Mouse (Mus musculus): ENCODE data around the gene Spag7. TPM values are rescaled to one million over a fixed set of nuclear protein-coding genes. Genes with fewer than 3 reads are reported as not detected.

Gene Spag7
- polyA plus RNA-seq, 1 experiment: 20.2 TPM

GRCm38 (mm10) chr11:70654198-70654922 lies 14.9 kb downstream of the Spag7 start, which contains the start of gene Pfn1:
Pfn1 (minus strand) TSS chr11:70654644.
- Histone ChIP-seq H3K4me1 (ENCODE audit: control insufficient read depth, insufficient read depth, insufficient read length) (peaks cover 34% of the 10 kb centered on the region; the same call in 1 of the 2 replicates), H3K4me3 (ENCODE audit: extremely low read depth, insufficient read depth, insufficient read length) (peak within 1 kb of the TSS; percentile 99)
- TF ChIP-seq POLR2A (IDR thresholded peaks at IDR 0.05; ENCODE audit: low read depth, low read length) (peak; percentile 98), CTCF (IDR thresholded peaks at IDR 0.05; ENCODE audit: extremely low read depth, insufficient read depth, insufficient read length, insufficient replicate concordance) (no peak)

DNA sequence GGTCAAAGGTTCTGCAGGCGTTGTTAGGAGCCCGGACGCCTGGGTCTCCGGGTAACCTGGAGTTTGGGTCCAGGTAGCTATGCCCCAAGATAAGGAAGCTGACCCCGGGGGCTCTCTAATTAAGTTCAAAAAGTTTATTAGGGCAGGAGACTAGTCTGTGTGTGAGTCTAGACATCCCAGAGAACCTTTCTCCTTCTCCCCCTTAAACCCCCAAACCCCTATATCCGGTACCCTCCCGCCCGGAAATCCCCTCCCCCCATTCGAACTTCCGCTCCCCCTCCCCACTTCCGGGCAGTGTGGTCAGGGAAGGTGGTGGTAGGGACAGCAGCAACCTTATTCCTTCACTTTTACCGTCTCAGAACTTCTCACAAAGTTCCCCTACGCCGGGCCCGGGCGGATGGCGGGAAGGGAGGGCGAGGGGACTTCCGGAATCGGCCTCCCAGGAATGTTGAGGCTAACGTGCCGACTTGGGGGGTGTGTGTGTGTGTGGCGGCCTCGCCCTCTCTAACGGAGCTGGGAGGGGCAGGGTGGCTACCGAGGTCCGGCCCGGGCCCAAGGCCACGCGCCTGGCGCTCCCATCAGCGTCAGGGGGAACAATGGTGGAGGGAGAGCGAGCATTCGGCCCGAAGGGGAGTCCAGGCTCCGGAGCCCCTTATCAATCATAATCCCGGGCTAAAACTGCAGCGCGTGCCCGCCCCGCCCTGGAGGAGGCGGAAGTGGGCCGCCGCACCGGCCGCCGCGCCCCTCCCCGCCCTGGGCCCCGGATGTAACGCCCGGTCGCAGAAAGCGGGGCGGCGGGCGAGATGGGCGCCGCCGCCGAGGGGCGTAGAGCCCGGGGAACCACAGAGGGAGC lies 15.6 kb downstream of the Spag7 start:
- H3K27me3 ChIP-seq (ENCODE audit: control insufficient read depth, insufficient read depth, low read length): no peaks in the 10 kb centered on the region
- peaks cover 37% of the 10 kb centered on the region; the same call in 1 of the 2 replicates for H3K4me1 ChIP-seq (ENCODE audit: control insufficient read depth, insufficient read depth, insufficient read length)
- TF ChIP-seq CTCF (IDR thresholded peaks at IDR 0.05; ENCODE audit: extremely low read depth, insufficient read depth, insufficient read length, insufficient replicate concordance) (0 out of 2 replicates have a peak, but pooled peaks have one; percentile 1), POLR2A (IDR thresholded peaks at IDR 0.05; ENCODE audit: low read depth, low read length) (peak; percentile 80)
- H3K4me3 ChIP-seq (ENCODE audit: extremely low read depth, insufficient read depth, insufficient read length): peak overlapping the region; percentile 99
- peaks cover 44% of the 10 kb centered on the region for H3K36me3 ChIP-seq (ENCODE audit: control insufficient read depth, insufficient read depth, low read length)
- under 1% methylated on average over 39 of the region's 63 CpGs for WGBS
- peak overlapping the region; percentile 100 for H3K27ac ChIP-seq (ENCODE audit: insufficient read depth, low read length)
- DNase-seq (ENCODE audit: low read depth in 1 of 2, low spot score in 2 of 2): peak; percentile 46 to 80

More at GRCm38 (mm10) chr11:70654198-70654922, 14.9 kb downstream of the Spag7 start, which contains the start of gene Pfn1:
- Histone ChIP-seq H3K36me3 (ENCODE audit: control insufficient read depth, insufficient read depth, low read length) (peaks cover 39% of the 10 kb centered on the region), H3K27me3 (ENCODE audit: control insufficient read depth, insufficient read depth, low read length) (no peaks in the 10 kb centered on the region), H3K27ac (ENCODE audit: insufficient read depth, low read length) (peak within 1 kb of the TSS; percentile 100)
- under 1% methylated on average over 48 of the region's 61 CpGs for WGBS
- DNase-seq (ENCODE audit: low read depth in 1 of 2, low spot score in 2 of 2): peak; percentile 78 to 81

GRCm38 (mm10) chr11:70652884-70653344 lies 16.3 kb downstream of the Spag7 start:
- TF ChIP-seq POLR2A (IDR thresholded peaks at IDR 0.05; ENCODE audit: low read depth, low read length) (no peak), CTCF (IDR thresholded peaks at IDR 0.05; ENCODE audit: extremely low read depth, insufficient read depth, insufficient read length, insufficient replicate concordance) (no peak)
- peak overlapping the region; percentile 99 for H3K4me3 ChIP-seq (ENCODE audit: extremely low read depth, insufficient read depth, insufficient read length)
- peaks cover 32% of the 10 kb centered on the region; the same call in 1 of the 2 replicates for H3K4me1 ChIP-seq (ENCODE audit: control insufficient read depth, insufficient read depth, insufficient read length)
- 9% methylated on average over 6 of the region's 6 CpGs for WGBS
- peak overlapping the region; percentile 100 for H3K27ac ChIP-seq (ENCODE audit: insufficient read depth, low read length)
- peaks cover 44% of the 10 kb centered on the region for H3K36me3 ChIP-seq (ENCODE audit: control insufficient read depth, insufficient read depth, low read length)
- DNase-seq (ENCODE audit: low read depth in 1 of 2, low spot score in 2 of 2): no peak
- no peaks in the 10 kb centered on the region for H3K27me3 ChIP-seq (ENCODE audit: control insufficient read depth, insufficient read depth, low read length)

GRCm38 (mm10) chr11:70652029-70652883 lies 17.0 kb downstream of the Spag7 start:
- 20% methylated on average over 12 of the region's 12 CpGs for WGBS

GRCm38 (mm10) chr11:70651391-70651790 lies 17.8 kb downstream of the Spag7 start:
- Histone ChIP-seq H3K4me1 (ENCODE audit: control insufficient read depth, insufficient read depth, insufficient read length) (peaks cover 19% of the 10 kb centered on the region; the same call in 1 of the 2 replicates), H3K36me3 (ENCODE audit: control insufficient read depth, insufficient read depth, low read length) (peaks cover 44% of the 10 kb centered on the region), H3K27ac (ENCODE audit: insufficient read depth, low read length) (peak overlapping the region; percentile 92), H3K4me3 (ENCODE audit: extremely low read depth, insufficient read depth, insufficient read length) (peak overlapping the region; percentile 34; the same call in 1 of the 2 replicates), H3K27me3 (ENCODE audit: control insufficient read depth, insufficient read depth, low read length) (no peaks in the 10 kb centered on the region)
- 15% methylated on average over 2 of the region's 2 CpGs for WGBS
- no peak for DNase-seq (ENCODE audit: low read depth in 1 of 2, low spot score in 2 of 2)
- TF ChIP-seq POLR2A (IDR thresholded peaks at IDR 0.05; ENCODE audit: low read depth, low read length): no peak; the same call in 1 of the 2 replicates
- no peak for TF ChIP-seq CTCF (IDR thresholded peaks at IDR 0.05; ENCODE audit: extremely low read depth, insufficient read depth, insufficient read length, insufficient replicate concordance)

More at GRCm38 (mm10) chr11:70652029-70652883, 17.0 kb downstream of the Spag7 start:
- DNase-seq (ENCODE audit: low read depth in 1 of 2, low spot score in 2 of 2): no peak
- TF ChIP-seq CTCF (IDR thresholded peaks at IDR 0.05; ENCODE audit: extremely low read depth, insufficient read depth, insufficient read length, insufficient replicate concordance): no peak
- no peak for TF ChIP-seq POLR2A (IDR thresholded peaks at IDR 0.05; ENCODE audit: low read depth, low read length)
- H3K36me3 ChIP-seq (ENCODE audit: control insufficient read depth, insufficient read depth, low read length): peaks cover 44% of the 10 kb centered on the region
- peaks cover 26% of the 10 kb centered on the region; the same call in 1 of the 2 replicates for H3K4me1 ChIP-seq (ENCODE audit: control insufficient read depth, insufficient read depth, insufficient read length)
- no peaks in the 10 kb centered on the region for H3K27me3 ChIP-seq (ENCODE audit: control insufficient read depth, insufficient read depth, low read length)
- peak overlapping the region; percentile 99 for H3K4me3 ChIP-seq (ENCODE audit: extremely low read depth, insufficient read depth, insufficient read length)
- H3K27ac ChIP-seq (ENCODE audit: insufficient read depth, low read length): peak overlapping the region; percentile 100
